Mouse (Mus musculus) testis, adult 2 months (tissue): ENCODE data around the gene Pias3.

Source experiments
- CTCF ChIP-seq: fragments of 200-500 bp; IDR thresholded peaks from 2 replicates; pipeline ENCODE4 v1.5.1; 2012; ENCODE audit warnings: low read depth, mild to moderate bottlenecking, inconsistent platforms, low read length, moderate library complexity; ENCODE audit not compliant: control insufficient read depth, insufficient read depth, insufficient replicate concordance
- POLR2A ChIP-seq: fragments of 200-500 bp; IDR thresholded peaks from 2 replicates; pipeline ENCODE4 v1.6.1; 2012; ENCODE audit warnings: low read depth, mild to moderate bottlenecking, inconsistent platforms, low read length, moderate library complexity; ENCODE audit not compliant: control insufficient read depth

- TF ChIP-seq POLR2A (no peak), CTCF (no peak)
Observed at GRCm38 (mm10) chr3:96701003-96701402, 4.8 kb downstream of the Pias3 start.
